Mouse (Mus musculus) lung, adult 2 months (tissue): ENCODE results near the gene Npff.

Experiments
- CTCF ChIP-seq: fragments of 200-500 bp; IDR thresholded peaks from 2 replicates; pipeline ENCODE4 v1.5.1; 2011; ENCODE audit warnings: mild to moderate bottlenecking, low read length, control low read depth; ENCODE audit not compliant: insufficient read depth
- POLR2A ChIP-seq: fragments of 200-500 bp; IDR thresholded peaks from 2 replicates; pipeline ENCODE4 v1.6.1; 2011; ENCODE audit warnings: low read depth, mild to moderate bottlenecking, control low read depth, low read length, borderline replicate concordance; ENCODE audit errors: extremely low read depth

GRCm38 (mm10) chr15:102532106-102532900, 7.6 kb upstream of the Npff start:
- TF ChIP-seq CTCF, result no peak
- no peak for TF ChIP-seq POLR2A
